Mouse (Mus musculus) layer of hippocampus, adult 8-10 months (tissue): ENCODE data around the gene Prpsap1. TPM values are rescaled to one million over a fixed set of nuclear protein-coding genes. Genes with fewer than 3 reads are reported as not detected.
"Not testable (repeated sequence)": the region's sequence is repeated elsewhere in the genome, so short reads cannot be mapped to it uniquely, and the experiment has no call there.

Experiments used
- DNase-seq, 2 experiments: peaks; one replicate each; pipeline ENCODE4 v3.0.0; 2022; ENCODE audit warnings: low spot score in 2 of 2
- total RNA-seq, 4 experiments: library from RNA; stranded (reverse); gene quantifications; 2 replicates each; pipeline ENCODE4 v1.2.4; 2022

The Prpsap1 gene
- total RNA-seq, 4 experiments from 2014 or later: 83.2 to 104 (median 89.6) TPM

GRCm38 (mm10) chr11:116430723-116431427 is 63.1 kb downstream of the Prpsap1 start:
- DNase-seq: no peak

- no peak for DNase-seq
These were observed 64.0 kb downstream of the Prpsap1 start for GRCm38 (mm10) chr11:116429862-116430613.

DNA sequence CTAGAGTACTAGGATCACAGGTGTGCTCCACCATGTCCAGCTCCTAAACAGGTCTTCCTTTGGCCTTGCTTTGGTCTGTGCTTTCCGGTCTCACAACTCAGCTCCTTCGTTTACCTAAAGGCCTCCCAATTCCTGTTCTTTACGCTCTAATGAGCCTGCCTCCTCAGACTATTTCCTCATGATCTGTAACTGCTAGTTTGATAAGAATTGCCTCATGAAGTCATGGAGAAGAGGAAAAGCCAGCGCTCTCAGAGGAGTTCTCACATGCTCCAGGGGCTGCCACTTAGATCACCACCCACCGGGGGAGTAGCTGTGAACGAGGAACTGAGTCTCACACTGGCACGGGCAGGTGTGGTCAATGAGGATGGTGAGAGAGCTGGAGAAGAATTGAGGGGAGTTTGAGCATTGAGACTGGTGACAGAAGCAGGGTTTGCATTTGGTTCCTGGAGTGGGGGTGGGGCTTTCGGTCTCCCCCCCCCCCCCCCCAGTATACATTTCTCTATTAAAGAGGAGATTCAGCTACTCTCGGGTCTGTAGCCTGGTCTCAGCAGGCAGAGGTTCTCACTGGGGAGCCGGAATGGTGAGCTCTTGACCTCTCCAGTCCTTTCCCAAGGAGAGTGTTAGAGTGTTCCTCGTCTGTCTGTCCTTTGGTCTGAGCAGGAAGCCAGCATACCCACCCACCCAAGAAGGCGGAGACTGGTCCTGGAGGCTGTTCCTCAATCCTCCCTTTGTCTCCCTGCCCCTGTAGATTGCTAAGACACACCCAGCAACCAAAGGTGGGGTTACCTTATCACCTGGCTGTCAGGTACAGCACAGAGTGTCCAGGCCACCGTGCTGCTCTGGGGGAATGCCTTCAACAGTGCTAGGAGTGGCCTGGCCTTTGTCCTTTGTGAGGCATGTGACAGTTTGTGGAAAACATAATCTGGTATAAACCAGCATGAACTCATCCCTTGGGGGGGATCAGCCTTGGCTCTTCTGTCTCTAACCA is 64.8 kb downstream of the Prpsap1 start:
- no peak for DNase-seq

DNA sequence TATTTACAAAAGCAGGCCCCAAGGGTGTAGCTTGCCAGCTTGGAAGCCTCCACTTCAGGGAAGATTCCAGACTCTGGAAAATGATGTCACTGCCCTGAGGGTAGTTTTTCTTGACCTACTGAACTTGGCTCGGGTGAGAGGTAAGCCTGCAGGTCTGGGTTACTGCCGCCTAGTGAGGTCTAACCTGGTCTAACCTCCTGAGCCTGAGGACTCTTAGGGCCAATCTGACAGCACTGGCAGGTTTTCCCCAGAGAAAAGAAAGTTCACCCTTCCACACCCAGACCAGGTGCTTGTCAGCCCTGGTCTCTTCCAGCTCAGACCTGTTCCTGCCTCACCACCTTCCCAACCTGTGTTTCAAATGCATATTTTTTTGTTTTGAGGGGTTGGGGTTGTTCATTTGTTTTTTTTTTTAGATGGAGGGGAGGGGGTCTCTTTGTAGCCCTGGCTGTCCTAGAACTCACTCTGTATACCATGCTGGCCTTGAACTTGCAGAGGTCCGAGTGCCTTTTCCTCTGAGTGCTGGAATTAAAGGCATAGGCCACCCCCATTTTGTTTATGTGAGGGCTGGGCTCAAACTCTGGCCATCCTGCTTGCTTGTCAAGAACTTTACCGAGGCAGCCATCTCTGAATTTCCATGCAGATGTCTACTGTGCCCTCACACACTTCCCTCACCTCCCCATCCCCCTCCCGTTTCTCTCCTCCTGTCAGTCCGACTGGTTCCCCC is 67.0 kb downstream of the Prpsap1 start:
- DNase-seq: no peak

GRCm38 (mm10) chr11:116426328-116426727 is 67.7 kb downstream of the Prpsap1 start:
- not testable (repeated sequence) for DNase-seq

GRCm38 (mm10) chr11:116424621-116425407 is 69.2 kb downstream of the Prpsap1 start:
- no peak for DNase-seq

DNA sequence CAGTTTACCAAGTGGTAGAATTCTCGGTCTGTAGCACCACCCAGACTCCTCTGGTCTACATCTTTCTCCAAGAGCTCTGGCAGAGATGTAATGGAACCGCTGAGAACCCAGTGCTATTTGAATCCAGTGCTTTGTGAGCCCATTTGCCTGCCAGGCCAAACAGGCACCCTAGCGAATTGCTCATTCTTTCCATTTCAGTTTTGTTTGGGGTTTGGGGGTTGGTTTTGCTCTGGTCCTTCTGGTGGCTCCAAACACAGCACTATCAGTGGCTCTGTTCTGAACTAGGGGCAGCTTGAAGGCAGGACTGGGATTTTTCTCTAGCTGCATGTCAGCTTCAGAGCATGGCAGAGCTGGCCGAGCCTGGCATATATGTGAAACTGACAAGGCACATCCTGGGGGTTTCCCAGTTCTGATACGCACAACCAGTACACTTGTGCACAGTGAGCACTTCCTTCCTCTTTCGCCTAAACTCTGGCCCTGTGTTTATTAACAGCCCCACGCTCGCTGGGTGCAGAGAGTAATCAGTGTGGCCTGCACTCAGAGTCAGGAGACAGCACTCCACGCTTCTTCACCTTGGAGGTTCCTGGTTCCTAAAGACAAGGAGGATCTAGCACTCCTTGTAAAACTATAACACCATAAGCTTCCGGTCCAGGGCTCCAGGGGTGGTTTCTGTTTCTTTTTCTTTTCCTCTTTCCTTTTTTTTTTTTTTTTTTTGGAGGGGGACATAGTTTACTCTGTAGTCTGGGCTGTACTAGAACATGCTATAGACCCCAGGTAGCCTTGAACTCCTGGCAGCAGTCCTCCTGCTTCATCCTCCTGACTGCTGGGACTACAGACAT is 70.0 kb downstream of the Prpsap1 start:
- DNase-seq: no peak

DNA sequence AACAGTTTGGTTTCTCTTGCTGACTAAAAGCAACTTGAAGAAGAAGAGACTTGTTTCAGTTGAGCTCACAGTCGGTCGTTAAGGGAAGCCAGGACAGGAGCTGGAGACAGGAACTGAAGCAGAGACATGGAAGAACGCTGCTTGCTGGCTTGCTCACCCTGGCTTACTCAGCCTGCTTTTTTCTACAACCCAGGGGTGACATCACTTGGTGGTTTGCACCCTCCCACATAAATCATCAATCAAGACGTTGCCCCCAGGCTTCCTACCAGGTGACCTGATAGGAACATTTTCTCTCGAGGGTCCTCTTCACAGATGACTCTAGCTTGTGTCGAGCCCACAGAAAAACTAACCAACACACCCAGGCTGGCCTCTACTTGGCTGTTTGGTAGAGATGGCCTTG is 70.8 kb downstream of the Prpsap1 start:
- DNase-seq: no peak

GRCm38 (mm10) chr11:116422562-116422961 is 71.4 kb downstream of the Prpsap1 start:
- DNase-seq: no peak

GRCm38 (mm10) chr11:116421102-116421501 is 72.9 kb downstream of the Prpsap1 start:
- DNase-seq: no peak

Other genes starting within 250 kb of the Prpsap1 start
- gene Srp68, start 220.0 kb downstream of the Prpsap1 start, total RNA-seq: 10 to 100 TPM; 61.1 to 71.3 (median 66.1) TPM
- gene Galr2, start 213.3 kb downstream of the Prpsap1 start, total RNA-seq: not detected
- gene Exoc7, start 187.0 kb downstream of the Prpsap1 start, total RNA-seq: 100 to 1,000 TPM in 1 of 4 experiments, 10 to 100 TPM in 3; 82.4 to 103 (median 88.9) TPM
- gene Foxj1, start 158.8 kb downstream of the Prpsap1 start, total RNA-seq: 1 to 10 TPM; 4.5 to 7.4 (median 6.2) TPM
- 100 to 1,000 TPM; 220 to 248 (median 241) TPM for gene Rnf157, start 81.2 kb downstream of the Prpsap1 start, total RNA-seq
- gene Ubald2, start 60.1 kb downstream of the Prpsap1 start, total RNA-seq: 10 to 100 TPM; 28.6 to 30.4 (median 29.5) TPM
- under 1 TPM in 1 of 4 experiments, not detected in 3; 0.14 TPM for gene Qrich2, start 28.0 kb downstream of the Prpsap1 start, total RNA-seq
- gene Sphk1, start 36.7 kb upstream of the Prpsap1 start, total RNA-seq: 1 to 10 TPM; 2.8 to 3.6 (median 2.9) TPM
- gene Ube2o, start 87.2 kb upstream of the Prpsap1 start, total RNA-seq: 100 to 1,000 TPM in 1 of 4 experiments, 10 to 100 TPM in 3; 96.8 to 110 (median 98.8) TPM
- 1 to 10 TPM in 3 of 4 experiments, under 1 TPM in 1; 0.57 to 3.9 (median 1.4) TPM for gene Aanat, start 92.2 kb upstream of the Prpsap1 start, total RNA-seq
- 1 to 10 TPM; 1.1 to 2.5 (median 1.8) TPM for gene Rhbdf2, start 132.8 kb upstream of the Prpsap1 start, total RNA-seq
- 1 to 10 TPM; 4.8 to 8.5 (median 5.8) TPM for gene Prcd, start 159.3 kb upstream of the Prpsap1 start, total RNA-seq
- 10 to 100 TPM; 57.2 to 76.1 (median 63.0) TPM for gene Cygb, start 160.1 kb upstream of the Prpsap1 start, total RNA-seq